Mouse (Mus musculus) left cerebral cortex, adult 11 months (tissue): Measurements from ENCODE around the gene Srd5a3.
A peak's percentile ranks its signal among the peaks of the same experiment; 100 is the strongest.

Source experiments
- DNase-seq: peaks from one replicate; pipeline ENCODE4 v3.0.0; 2022; ENCODE audit warnings: low spot score

Gene Srd5a3

DNA sequence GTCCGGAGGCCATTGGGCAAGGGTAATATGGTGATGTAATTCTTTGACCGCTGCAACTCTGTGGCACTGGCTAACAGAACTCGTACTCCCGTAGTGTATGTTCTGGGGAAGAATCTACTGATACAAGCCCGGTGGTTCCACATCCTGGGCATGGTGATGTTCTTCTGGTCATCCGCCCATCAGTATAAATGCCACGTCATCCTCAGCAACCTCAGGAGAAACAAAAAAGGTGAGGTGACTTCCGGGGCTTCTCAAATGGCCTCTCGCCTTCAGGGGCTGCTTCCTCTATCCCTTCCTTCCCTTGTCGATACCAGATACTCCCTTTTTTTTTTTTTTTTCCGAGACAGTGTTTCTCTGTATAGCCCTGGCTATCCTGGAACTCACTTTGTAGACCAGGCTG, 13.4 kb downstream of the Srd5a3 start:
- DNase-seq = no peak

DNA sequence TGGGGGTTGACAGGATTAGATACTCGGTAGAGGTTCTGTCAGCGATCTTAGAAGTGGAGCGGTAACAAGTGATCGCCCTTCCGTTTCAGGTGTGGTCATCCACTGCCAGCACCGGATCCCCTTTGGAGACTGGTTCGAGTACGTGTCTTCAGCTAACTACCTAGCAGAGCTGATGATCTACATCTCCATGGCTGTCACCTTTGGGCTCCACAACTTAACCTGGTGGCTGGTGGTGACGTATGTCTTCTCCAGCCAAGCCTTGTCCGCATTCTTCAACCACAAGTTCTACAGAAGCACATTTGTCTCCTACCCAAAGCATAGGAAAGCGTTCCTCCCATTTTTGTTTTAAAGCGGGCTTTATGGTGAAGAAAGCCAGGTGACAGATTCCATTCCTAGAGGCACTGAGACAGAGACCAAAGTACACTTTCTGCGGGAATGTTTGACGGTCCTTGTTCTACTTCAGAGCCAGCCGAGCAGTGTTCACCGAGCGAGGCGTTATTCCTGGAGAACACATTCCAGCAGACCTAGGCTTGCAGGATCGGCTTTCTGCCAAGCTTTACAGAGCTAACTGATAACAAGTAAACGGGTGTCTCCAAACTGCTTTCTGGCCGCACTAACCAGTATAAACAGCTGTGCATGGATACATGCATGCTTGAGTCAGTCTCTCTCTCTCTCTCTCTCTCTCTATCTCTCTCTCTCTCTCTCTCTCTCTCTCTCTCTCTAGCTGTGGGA, 14.5 kb downstream of the Srd5a3 start:
- DNase-seq = no peak

DNA sequence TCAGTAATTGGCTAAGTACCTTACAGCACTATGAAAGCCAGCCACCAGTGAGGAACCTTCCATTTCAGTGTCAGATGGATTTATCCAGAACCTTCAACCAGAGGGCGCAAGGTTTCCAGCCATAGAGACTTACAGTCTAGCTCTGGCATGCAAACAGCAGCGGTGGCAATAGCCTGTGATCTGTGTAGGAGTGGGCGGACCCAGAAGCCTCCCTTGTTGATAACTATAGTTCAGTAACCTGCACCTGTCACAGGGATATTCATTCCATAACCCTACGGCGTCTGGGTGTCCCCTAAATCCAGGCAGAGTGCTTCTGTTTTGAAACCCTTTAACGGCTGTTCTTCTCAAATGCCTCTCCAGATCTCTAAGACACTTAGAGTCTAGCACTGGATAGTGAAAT, 19.5 kb downstream of the Srd5a3 start:
- DNase-seq = no peak

GRCm38 (mm10) chr5:76160086-76160485, 20.0 kb downstream of the Srd5a3 start:
- DNase-seq = no peak

DNA sequence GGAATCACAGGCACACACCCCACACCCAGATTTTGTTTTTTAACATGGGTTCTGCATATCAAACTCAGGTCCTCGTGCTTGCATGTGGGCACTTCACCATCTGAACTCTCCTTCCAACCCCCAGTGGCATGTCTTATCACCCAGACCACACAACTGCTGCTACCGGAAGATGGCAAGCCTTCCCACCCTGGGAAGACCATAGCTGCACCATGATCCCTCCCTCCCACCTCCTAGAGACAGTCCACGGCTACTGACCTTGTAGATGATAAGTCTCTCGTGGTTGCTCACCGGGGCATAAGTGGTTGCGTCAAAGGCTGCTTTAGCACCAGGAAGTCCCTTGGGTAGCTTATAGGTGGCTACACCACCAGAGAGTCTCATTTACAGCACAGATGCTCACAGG, 21.4 kb downstream of the Srd5a3 start:
- DNase-seq = no peak

DNA sequence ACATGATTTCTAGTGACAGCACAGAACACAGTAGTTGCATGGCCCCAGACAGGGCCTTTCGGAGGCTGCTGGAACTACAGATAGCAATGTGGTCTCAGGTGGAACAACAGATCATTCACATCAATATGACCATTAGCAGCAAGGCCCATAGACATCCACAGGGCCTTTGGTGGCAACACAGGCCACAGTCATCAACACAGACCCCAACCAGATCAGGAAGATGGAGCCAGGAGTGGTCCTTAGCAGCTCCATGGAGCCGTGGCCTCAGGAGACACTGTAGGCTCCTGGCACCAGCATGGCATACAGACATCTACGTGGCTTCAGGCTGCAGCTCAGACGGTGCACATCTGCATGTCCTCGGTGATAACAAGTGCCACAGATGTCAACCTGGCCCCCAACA, 22.9 kb downstream of the Srd5a3 start:
- DNase-seq = no peak

DNA sequence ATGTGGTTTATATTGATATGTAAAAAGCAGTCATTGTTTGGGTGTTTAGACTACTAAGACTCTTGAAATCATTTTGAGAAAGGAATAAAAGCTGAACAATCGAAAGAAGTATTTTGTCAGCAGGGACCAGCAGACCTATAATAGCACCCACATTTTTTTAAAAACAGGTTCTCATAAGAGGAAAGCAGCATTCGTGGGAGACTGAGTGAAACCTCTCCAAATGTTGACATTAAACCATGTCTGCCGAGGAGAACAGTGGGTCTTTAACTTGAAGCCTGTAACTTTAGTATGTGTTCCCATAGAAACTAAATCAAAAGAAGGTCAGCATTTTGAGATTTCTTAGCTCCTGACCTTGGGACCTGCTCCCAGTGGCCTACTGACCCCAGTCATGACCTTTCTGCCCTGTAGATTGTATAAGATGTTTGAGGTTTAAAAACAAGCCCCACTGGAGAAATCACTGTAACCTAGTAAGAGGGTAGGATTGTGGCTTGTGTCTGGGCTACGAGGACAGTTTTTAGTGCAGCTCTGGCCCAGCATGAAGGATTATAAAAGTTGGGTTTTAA, 23.8 kb downstream of the Srd5a3 start:
- no peak for DNase-seq

DNA sequence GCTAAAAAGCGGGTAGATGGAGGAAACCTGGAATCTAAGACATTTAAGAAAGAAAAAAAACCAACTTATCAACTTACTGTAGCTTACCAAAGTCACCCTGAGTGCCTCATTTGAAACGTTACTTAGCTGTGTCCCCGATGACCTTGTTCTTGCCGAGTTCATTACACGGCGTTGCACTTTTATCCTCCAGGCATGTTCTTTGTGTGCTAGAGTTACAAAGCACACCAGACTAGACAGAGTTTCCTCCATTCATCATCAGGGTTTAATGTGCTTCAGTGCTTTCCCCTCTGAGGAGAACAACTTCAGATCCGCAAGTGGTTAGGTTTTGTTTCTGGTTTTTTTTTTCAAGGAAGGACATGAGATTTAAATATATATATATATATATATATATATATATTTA, 24.8 kb downstream of the Srd5a3 start:
- no peak for DNase-seq

DNA sequence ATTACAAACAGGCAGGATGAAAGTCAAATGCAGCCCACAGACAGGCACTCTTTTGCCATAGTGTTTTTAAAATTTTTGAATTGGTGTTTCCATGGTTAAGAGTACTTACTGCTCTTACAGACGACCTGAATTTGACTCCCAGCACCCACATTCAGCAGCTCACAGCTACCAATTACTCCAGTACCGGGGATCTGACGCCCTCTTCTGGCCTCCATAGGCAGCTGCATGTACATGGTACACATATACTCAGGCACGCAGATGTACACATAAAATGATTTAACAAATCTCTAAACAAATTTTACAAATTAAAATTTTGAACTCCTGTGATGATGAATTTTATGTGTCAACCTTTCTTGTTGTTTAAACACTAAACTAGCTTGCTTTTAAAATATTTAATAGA, 30.5 kb downstream of the Srd5a3 start:
- no peak for DNase-seq

- no peak for DNase-seq
These were observed 31.0 kb downstream of the Srd5a3 start for GRCm38 (mm10) chr5:76171039-76171438.

- no peak for DNase-seq
These were observed 35.0 kb downstream of the Srd5a3 start for GRCm38 (mm10) chr5:76175051-76175450.

DNA sequence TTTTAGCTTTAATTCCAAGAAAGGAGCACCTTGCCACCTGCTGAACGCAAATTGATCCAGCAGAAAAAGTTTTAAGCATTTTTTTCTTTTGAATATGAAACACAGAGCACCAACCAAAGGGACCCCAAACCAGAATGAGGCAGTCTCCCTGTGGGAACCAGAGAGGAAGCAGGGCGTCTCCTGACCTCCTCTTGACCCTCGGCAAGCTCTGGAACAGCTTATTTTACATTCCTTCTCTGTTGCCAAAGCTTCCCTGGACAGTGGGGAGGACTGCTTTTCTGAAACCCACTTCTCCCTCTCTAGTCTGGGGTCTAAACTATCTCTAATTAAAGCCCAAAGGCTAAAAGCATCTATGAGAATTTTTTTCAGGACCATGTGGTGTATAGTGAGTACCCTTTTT, 36.3 kb downstream of the Srd5a3 start:
- no peak for DNase-seq

DNA sequence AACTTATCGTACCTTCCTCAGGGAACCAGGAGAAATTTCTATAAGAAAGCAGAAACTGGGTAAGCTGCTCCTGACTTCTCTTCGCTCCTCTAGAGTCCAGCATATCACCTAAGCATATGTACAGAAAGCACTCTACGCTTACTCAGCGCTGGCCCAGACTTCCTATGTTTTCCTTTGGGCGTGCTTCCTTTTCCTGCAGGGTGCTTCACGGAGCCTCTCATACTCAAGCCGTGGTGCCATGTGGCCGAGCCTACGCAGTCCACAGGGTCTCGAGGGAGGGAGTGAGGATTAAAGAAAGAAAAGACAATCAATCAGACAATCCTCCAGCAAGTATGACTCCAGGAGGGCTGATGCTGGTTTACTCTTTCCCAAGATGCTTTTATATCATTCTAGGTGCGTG, 36.8 kb downstream of the Srd5a3 start:
- no peak for DNase-seq

DNA sequence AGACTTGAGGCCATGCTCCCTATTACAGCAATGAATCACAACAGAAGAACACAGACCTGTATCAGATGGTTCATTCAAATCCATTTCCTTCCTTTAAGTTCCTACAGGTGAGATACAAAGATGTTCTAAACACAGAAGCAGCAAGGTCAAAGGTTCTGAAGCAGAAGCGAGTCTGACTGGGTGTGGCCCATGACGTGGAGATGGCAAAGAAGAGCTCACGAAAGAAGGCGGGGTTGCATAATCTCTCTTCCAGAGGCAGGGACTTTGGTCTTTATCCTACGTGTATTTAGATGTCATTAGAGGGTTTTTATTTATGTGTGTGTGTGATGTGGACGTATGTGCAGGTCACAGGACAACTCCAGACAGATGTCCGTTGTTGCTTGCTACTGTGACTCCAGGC, 37.6 kb downstream of the Srd5a3 start:
- no peak for DNase-seq

DNA sequence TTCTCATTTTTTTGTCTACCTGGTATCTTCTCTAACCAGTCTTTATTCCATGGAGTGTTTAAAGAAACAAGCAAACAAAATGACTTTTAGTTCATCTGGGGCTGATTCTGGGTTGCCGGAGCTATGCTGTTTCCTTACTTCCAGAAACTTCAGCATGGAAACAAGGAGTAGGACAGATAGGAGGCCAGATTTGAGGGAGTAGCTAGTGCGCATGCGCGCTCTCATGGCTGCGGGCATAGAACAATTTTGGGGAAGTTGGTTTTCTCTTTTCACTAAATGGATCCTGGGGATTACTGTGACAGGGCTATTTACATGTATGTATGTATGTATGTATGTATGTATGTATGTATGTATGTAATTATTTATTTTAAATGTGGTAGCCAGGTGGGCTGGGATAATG, 39.1 kb downstream of the Srd5a3 start:
- DNase-seq = no peak

- no peak for DNase-seq
These were observed 39.7 kb downstream of the Srd5a3 start for GRCm38 (mm10) chr5:76179791-76180190.

GRCm38 (mm10) chr5:76182326-76182725, 42.3 kb downstream of the Srd5a3 start:
- DNase-seq = no peak

GRCm38 (mm10) chr5:76183043-76183749, 43.1 kb downstream of the Srd5a3 start:
- DNase-seq = no peak

DNA sequence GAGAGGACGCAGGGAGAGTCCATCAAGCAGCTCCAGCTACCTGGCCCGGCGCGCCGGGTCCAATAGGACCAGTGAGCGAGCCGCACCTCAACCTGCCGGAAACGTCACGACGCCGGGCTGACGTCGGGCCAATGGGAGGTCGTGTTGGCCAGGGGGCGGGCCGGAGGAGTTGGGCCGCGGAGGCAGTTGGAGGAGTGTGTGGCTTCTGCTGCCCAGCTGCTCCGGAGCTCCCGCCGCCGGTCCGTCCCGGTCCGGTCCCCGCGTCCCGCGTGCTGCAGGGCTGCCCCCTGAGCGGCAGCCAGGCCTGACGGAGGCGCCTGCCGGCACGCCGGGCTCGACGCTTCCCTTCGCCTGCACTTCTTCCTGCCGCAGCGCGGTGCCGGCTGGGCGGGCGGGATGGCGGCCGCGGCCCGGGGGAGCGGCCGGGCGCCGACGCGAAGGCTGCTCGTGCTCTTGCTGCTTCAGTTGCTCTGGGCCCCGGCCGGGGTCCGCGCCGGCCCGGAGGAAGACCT, 43.7 kb downstream of the Srd5a3 start, which contains the start of gene Tmem165:
TSS of gene Tmem165 (plus strand) at position 131 of the 512 bp plus-strand sequence.
- peak; percentile 87 for DNase-seq

DNA sequence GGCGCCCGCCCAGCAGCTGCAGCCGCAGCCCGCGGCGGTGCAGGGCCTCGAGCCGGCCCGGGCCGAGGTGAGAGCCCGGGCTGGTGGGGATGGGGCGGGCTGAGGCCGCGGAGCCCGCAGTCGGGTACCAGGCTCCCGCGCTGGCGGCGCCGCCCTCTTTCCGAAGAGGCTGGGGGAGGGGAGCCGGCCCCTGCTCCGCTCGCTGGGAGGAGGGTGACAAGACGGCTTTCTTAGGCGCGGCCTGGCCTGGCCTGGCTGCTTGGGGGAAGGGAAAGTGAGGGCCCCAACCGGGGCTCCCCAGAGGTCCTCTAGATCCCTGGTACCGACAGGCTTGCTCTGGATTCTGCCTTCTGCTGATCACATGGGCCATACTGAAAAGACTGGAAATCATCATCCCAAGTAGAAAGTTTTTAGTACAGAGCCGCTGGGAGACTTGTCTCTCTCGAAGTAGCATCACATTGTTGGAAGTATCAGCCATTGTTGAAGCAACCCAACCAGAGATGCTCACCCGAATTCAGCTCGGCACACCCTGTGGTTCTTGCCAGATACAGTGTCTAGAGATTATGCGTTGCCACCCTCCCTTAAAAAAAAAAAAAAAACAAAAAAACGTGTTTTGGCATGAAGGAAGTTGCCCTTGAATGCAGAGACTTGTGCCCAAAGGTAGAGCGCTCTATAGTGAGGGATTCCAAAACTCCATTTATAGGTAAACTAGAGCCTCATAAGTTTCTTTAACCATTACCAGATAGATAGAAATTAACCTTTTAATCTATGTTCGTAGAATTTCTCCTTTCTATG, 44.4 kb downstream of the Srd5a3 start:
- DNase-seq = no peak

DNA sequence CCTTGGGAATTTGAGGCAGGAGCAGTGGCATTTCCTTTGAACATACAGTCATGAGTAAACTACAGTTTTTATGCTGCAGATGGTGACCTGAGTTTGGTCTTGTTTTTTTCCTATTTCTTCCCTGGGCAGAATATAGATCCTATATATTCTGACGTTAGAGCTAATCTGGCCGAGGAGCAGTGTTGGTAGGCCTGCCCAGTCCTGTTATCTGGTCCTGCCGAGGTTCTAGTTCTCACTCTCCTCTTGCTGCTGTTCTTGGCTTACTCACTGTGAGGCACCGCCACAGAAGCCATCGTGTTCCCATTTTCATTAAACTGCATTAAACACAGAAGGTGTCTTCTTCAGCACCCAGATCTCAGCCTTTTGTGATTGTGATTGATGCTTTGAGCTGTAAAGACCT, 47.8 kb downstream of the Srd5a3 start:
- DNase-seq = no peak

- no peak for DNase-seq
These were observed 50.5 kb downstream of the Srd5a3 start for GRCm38 (mm10) chr5:76190609-76191008.
